Mouse (Mus musculus): Measurements from ENCODE around the gene Cnot1. TPM values are rescaled to one million over a fixed set of nuclear protein-coding genes. Genes with fewer than 3 reads are reported as not detected.

Cnot1 gene
- polyA plus RNA-seq, 1 experiment, result 40.6 TPM

DNA sequence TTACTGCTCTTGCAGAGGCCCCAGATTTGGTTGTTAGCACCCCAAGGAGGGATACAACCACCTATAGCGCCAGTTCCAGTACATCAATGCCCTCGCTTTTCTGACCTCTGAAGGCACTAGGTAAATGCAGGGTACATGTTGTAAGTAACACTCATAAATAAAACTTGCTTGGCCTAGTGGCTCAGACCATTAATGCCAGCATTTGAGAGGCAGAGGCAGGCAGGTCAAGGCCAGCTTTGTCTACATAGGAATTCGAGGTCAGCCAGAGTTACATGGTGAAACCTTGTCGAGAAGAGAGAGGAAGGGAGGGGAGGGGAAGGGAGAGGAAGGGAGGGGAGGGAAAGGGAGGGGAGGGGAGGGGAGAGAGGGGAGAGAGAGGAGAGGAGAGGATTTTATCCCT lies 21.7 kb downstream of the Cnot1 start:
- Histone ChIP-seq H3K27me3 (ENCODE audit: control insufficient read depth, insufficient read depth, insufficient read length) (no peaks in the 10 kb centered on the region), H3K79me2 (ENCODE audit: control insufficient read depth, insufficient read depth) (peaks cover 100% of the 10 kb centered on the region), H3ac (ENCODE audit: control insufficient read depth, insufficient read length, low read depth) (no peak overlapping the region), H3K79me3 (ENCODE audit: low read depth) (peaks cover 80% of the 10 kb centered on the region), H3K4me3 (ENCODE audit: insufficient read depth, poor library complexity, severe bottlenecking) (no peak overlapping the region), H3K36me3 (ENCODE audit: control insufficient read depth, insufficient read depth) (peaks cover 94% of the 10 kb centered on the region)
- TF ChIP-seq CTCF (IDR thresholded peaks at IDR 0.05; ENCODE audit: control insufficient read depth, insufficient read depth, insufficient read length) (no peak), MYOG (IDR thresholded peaks at IDR 0.05; ENCODE audit: control insufficient read depth, extremely low read depth, insufficient read length) (no peak), USF1 (IDR thresholded peaks at IDR 0.05; ENCODE audit: low read depth) (no peak), MYOD1 (IDR thresholded peaks at IDR 0.05; ENCODE audit: control insufficient read depth, insufficient read length, low read depth) (no peak), FOSL1 (IDR thresholded peaks at IDR 0.05; ENCODE audit: insufficient read depth, low read length, poor library complexity, severe bottlenecking) (no peak), MAX (IDR thresholded peaks at IDR 0.05) (no peak), CEBPB (IDR thresholded peaks at IDR 0.05; ENCODE audit: low read depth) (no peak)

DNA sequence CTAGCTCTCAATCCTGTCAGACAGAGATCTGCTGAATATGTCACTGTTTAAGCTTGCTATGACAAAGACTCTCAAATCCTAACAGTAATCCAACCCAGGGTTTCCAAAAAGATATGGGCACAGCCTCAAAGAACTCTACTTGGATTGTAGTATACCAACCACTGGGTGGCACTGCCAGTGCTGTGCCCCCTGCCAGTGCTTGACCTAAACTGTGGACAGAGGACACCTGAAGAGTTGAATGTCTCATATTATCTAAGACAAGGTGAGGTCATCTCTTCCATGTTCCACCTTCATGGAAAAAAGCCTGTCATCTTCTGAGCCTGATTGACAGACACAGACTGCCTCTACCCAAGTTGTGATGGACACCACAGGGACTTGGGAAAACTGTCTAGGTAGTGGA lies 24.6 kb downstream of the Cnot1 start:
- H3K36me3 ChIP-seq (ENCODE audit: control insufficient read depth, insufficient read depth), result peaks cover 86% of the 10 kb centered on the region

GRCm38 (mm10) chr8:95781775-95782174 lies 25.5 kb downstream of the Cnot1 start:
- Histone ChIP-seq H3K27me3 (ENCODE audit: control insufficient read depth, insufficient read depth, insufficient read length) (no peaks in the 10 kb centered on the region), H3K36me3 (ENCODE audit: control insufficient read depth, insufficient read depth) (peaks cover 84% of the 10 kb centered on the region), H3ac (ENCODE audit: control insufficient read depth, insufficient read length, low read depth) (no peak overlapping the region), H3K79me2 (ENCODE audit: control insufficient read depth, insufficient read depth) (peaks cover 100% of the 10 kb centered on the region), H3K79me3 (ENCODE audit: low read depth) (peaks cover 87% of the 10 kb centered on the region), H3K4me3 (ENCODE audit: insufficient read depth, poor library complexity, severe bottlenecking) (no peak overlapping the region)
- TF ChIP-seq CTCF (IDR thresholded peaks at IDR 0.05; ENCODE audit: control insufficient read depth, insufficient read depth, insufficient read length) (no peak), MYOG (IDR thresholded peaks at IDR 0.05; ENCODE audit: control insufficient read depth, extremely low read depth, insufficient read length) (no peak), MAX (IDR thresholded peaks at IDR 0.05) (no peak), CEBPB (IDR thresholded peaks at IDR 0.05; ENCODE audit: low read depth) (no peak), FOSL1 (IDR thresholded peaks at IDR 0.05; ENCODE audit: insufficient read depth, low read length, poor library complexity, severe bottlenecking) (no peak), MYOD1 (IDR thresholded peaks at IDR 0.05; ENCODE audit: control insufficient read depth, insufficient read length, low read depth) (no peak), USF1 (IDR thresholded peaks at IDR 0.05; ENCODE audit: low read depth) (no peak)

More for the DNA sequence above, 24.6 kb downstream of the Cnot1 start:
- no peak overlapping the region for H3ac ChIP-seq (ENCODE audit: control insufficient read depth, insufficient read length, low read depth)
- H3K79me3 ChIP-seq (ENCODE audit: low read depth), result peaks cover 82% of the 10 kb centered on the region
- TF ChIP-seq MAX (IDR thresholded peaks at IDR 0.05) (no peak), CTCF (IDR thresholded peaks at IDR 0.05; ENCODE audit: control insufficient read depth, insufficient read depth, insufficient read length) (no peak), MYOG (IDR thresholded peaks at IDR 0.05; ENCODE audit: control insufficient read depth, extremely low read depth, insufficient read length) (no peak), MYOD1 (IDR thresholded peaks at IDR 0.05; ENCODE audit: control insufficient read depth, insufficient read length, low read depth) (no peak), FOSL1 (IDR thresholded peaks at IDR 0.05; ENCODE audit: insufficient read depth, low read length, poor library complexity, severe bottlenecking) (no peak), CEBPB (IDR thresholded peaks at IDR 0.05; ENCODE audit: low read depth) (no peak), USF1 (IDR thresholded peaks at IDR 0.05; ENCODE audit: low read depth) (no peak)
- H3K4me3 ChIP-seq (ENCODE audit: insufficient read depth, poor library complexity, severe bottlenecking), result no peak overlapping the region
- no peaks in the 10 kb centered on the region for H3K27me3 ChIP-seq (ENCODE audit: control insufficient read depth, insufficient read depth, insufficient read length)
- peaks cover 100% of the 10 kb centered on the region for H3K79me2 ChIP-seq (ENCODE audit: control insufficient read depth, insufficient read depth)

GRCm38 (mm10) chr8:95781085-95781484 lies 26.2 kb downstream of the Cnot1 start:
- peaks cover 89% of the 10 kb centered on the region for H3K79me3 ChIP-seq (ENCODE audit: low read depth)
- no peak overlapping the region for H3K4me3 ChIP-seq (ENCODE audit: insufficient read depth, poor library complexity, severe bottlenecking)
- H3K79me2 ChIP-seq (ENCODE audit: control insufficient read depth, insufficient read depth), result peaks cover 100% of the 10 kb centered on the region
- H3ac ChIP-seq (ENCODE audit: control insufficient read depth, insufficient read length, low read depth), result no peak overlapping the region
- peaks cover 81% of the 10 kb centered on the region for H3K36me3 ChIP-seq (ENCODE audit: control insufficient read depth, insufficient read depth)
- no peaks in the 10 kb centered on the region for H3K27me3 ChIP-seq (ENCODE audit: control insufficient read depth, insufficient read depth, insufficient read length)
- TF ChIP-seq MYOG (IDR thresholded peaks at IDR 0.05; ENCODE audit: control insufficient read depth, extremely low read depth, insufficient read length) (no peak), USF1 (IDR thresholded peaks at IDR 0.05; ENCODE audit: low read depth) (no peak), MYOD1 (IDR thresholded peaks at IDR 0.05; ENCODE audit: control insufficient read depth, insufficient read length, low read depth) (no peak), CEBPB (IDR thresholded peaks at IDR 0.05; ENCODE audit: low read depth) (no peak), FOSL1 (IDR thresholded peaks at IDR 0.05; ENCODE audit: insufficient read depth, low read length, poor library complexity, severe bottlenecking) (no peak), MAX (IDR thresholded peaks at IDR 0.05) (no peak), CTCF (IDR thresholded peaks at IDR 0.05; ENCODE audit: control insufficient read depth, insufficient read depth, insufficient read length) (no peak)

DNA sequence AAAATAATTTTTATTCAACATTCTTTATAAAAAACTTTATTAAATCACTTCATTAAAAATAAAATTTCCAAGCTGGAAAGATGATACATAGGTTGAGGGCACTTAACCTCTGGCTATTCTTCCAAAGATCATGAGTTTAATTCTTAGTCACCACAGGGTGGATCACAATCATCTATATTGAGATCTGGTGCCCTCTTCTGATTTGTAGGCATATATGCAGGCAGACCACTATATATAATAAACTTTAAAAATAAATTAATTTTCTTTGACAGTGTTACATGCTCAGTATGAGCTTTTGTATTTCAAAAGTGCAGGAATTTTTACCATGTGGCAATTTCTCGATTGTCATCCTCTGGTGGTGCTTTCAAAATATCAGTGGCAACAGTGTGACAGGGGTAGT lies 43.1 kb downstream of the Cnot1 start:
- Histone ChIP-seq H3K27me3 (ENCODE audit: control insufficient read depth, insufficient read depth, insufficient read length) (no peaks in the 10 kb centered on the region), H3ac (ENCODE audit: control insufficient read depth, insufficient read length, low read depth) (no peak overlapping the region), H3K4me3 (ENCODE audit: insufficient read depth, poor library complexity, severe bottlenecking) (no peak overlapping the region), H3K36me3 (ENCODE audit: control insufficient read depth, insufficient read depth) (peaks cover 97% of the 10 kb centered on the region), H3K79me3 (ENCODE audit: low read depth) (no peaks in the 10 kb centered on the region), H3K79me2 (ENCODE audit: control insufficient read depth, insufficient read depth) (no peaks in the 10 kb centered on the region)
- TF ChIP-seq USF1 (IDR thresholded peaks at IDR 0.05; ENCODE audit: low read depth), result no peak
- TF ChIP-seq MYOD1 (IDR thresholded peaks at IDR 0.05; ENCODE audit: control insufficient read depth, insufficient read length, low read depth), result no peak

DNA sequence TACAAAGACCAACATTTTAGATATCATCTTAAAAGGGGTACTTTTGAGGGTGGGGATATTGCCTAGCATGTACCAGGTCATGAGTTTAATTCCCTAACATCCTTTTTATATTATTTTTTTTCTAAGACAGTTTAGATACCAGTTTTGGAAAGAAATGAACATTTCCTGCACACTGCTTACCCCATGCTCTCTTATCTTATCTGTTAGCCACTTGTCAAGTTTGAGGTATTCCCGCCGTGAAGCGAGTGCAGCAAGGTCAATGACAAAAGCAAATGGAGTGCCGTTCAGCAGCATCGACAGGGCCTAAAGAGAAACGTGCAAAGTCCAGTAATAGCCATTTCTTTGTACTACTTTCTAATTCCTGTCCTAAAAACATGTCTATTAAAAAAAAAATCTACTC lies 46.9 kb downstream of the Cnot1 start:
- H3K79me2 ChIP-seq (ENCODE audit: control insufficient read depth, insufficient read depth), result no peaks in the 10 kb centered on the region
- H3ac ChIP-seq (ENCODE audit: control insufficient read depth, insufficient read length, low read depth), result no peak overlapping the region
- H3K4me3 ChIP-seq (ENCODE audit: insufficient read depth, poor library complexity, severe bottlenecking), result no peak overlapping the region
- TF ChIP-seq FOSL1 (IDR thresholded peaks at IDR 0.05; ENCODE audit: insufficient read depth, low read length, poor library complexity, severe bottlenecking) (no peak), MYOD1 (IDR thresholded peaks at IDR 0.05; ENCODE audit: control insufficient read depth, insufficient read length, low read depth) (no peak), CTCF (IDR thresholded peaks at IDR 0.05; ENCODE audit: control insufficient read depth, insufficient read depth, insufficient read length) (no peak), MAX (IDR thresholded peaks at IDR 0.05) (no peak)
- H3K79me3 ChIP-seq (ENCODE audit: low read depth), result no peaks in the 10 kb centered on the region
- peaks cover 96% of the 10 kb centered on the region for H3K36me3 ChIP-seq (ENCODE audit: control insufficient read depth, insufficient read depth)
- H3K27me3 ChIP-seq (ENCODE audit: control insufficient read depth, insufficient read depth, insufficient read length), result no peaks in the 10 kb centered on the region
